18 mouse cellular contexts compared by ENCODE assay signal in the genomic region with DNA sequence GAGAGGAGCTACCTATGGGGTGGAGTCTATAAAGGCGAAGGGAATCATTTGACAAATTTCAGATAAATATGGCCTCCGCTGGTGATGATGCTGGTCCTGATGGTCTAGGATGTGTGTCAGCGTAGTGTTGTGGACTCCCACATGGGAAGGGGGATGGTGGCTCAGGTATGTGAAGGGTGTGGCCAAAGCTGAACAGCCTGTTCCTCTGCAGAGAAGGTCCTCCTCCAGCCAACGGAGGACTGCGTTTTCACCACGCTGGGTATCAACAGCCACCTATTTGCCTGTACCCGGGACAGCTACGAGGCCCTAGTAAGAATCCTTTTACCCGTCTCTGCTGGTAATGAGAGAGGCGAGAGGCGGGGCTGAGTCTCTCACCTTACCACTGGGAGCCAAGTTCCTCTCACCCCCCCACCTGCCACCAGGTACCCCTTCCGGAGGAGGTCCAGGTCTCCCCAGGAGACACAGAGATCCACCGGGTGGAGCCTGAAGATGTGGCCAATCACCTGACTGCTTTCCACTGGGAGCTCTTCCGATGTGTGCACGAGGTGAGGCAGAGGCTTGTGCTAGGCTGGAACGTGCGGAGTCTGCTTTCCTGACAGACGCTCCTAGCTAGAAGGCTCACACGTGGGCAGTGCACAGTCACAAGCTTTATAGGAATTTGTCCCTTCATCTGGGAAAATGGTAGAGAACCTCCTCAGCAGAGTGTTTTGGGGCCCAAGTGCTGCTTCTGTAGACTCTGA. TPM values are rescaled to one million over a fixed set of nuclear protein-coding genes. Genes with fewer than 3 reads are reported as not detected.
A peak's percentile ranks its signal among the peaks of the same experiment; 100 is the strongest.
DNase-seq lines count a peak whose midpoint lies in the region; ATAC-seq and TF ChIP-seq lines count a peak whose summit lies in the region.
"Had no signal": no experiment of that assay in that cellular context is flagged by ENCODE, and none has a peak within 500 bp of the region (broad histone marks: within the 10 kb centered on the region; RNA-seq: fewer than 3 reads in every experiment).

No protein-coding gene starts in this region.

- H3K9ac ChIP-seq in intestine, embryonic 14.5 days (ENCODE audit: low read length), result no peak overlapping the region
- no peak overlapping the region for H3K9ac ChIP-seq in intestine, postnatal 0 days (ENCODE audit: low read depth, low read length)
- H3K9ac ChIP-seq in ES-Bruce4 (ENCODE audit: low read depth, poor library complexity, severe bottlenecking), result no peak overlapping the region
- H3K9ac ChIP-seq: forebrain, embryonic 12.5 days; heart, embryonic 12.5 days; hindbrain, embryonic 14.5 days had no signal

- H3K27ac ChIP-seq in intestine, embryonic 14.5 days (ENCODE audit: low read depth), result no peak overlapping the region
- no peak overlapping the region for H3K27ac ChIP-seq in intestine, postnatal 0 days (ENCODE audit: low read depth, low read length)
- peak overlapping the region; percentile 7; the same call in 1 of the 2 replicates for H3K27ac ChIP-seq in ES-Bruce4 (ENCODE audit: insufficient read depth, low read length)
- H3K27ac ChIP-seq: forebrain, embryonic 12.5 days; gastrocnemius, adult 2 months; hindbrain, embryonic 10.5 days; hindbrain, embryonic 14.5 days had no signal

- no peak for TF ChIP-seq EP300 in ES-Bruce4 (IDR thresholded peaks at IDR 0.05; ENCODE audit: insufficient read depth, low read depth, low read length)

- no peaks in the 10 kb centered on the region for H3K27me3 ChIP-seq in intestine, embryonic 14.5 days (replicated peaks; ENCODE audit: control insufficient read depth, insufficient read depth, low read length)
- no peaks in the 10 kb centered on the region for H3K27me3 ChIP-seq in intestine, postnatal 0 days (replicated peaks; ENCODE audit: control insufficient read depth, insufficient read depth, low read length)
- H3K27me3 ChIP-seq in E14TG2a.4 (ENCODE audit: insufficient read depth, low read length) (peaks cover 68% of the 10 kb centered on the region), ES-Bruce4 (ENCODE audit: control insufficient read depth, insufficient read depth, low read length, poor library complexity, severe bottlenecking) (no peaks in the 10 kb centered on the region)

- no peak for DNase-seq in intestine, embryonic 14.5 days (ENCODE audit: low spot score)
- DNase-seq in ZHBTc4 (ENCODE audit: low read depth, low spot score), result peak; percentile 53
- no peak for DNase-seq in ovary, postnatal 36 days (ENCODE audit: low spot score)
- no peak for DNase-seq in spleen, postnatal 4 days (ENCODE audit: low spot score in 2 of 2)
- DNase-seq: adrenal gland, postnatal 10 days; cerebellum, adult 11-12 months; cerebellum, postnatal 10 days; gastrocnemius, adult 2 months; gastrocnemius, postnatal 25 days had no signal

- 55% methylated on average over 19 of the region's 19 CpGs for WGBS in intestine, embryonic 14.5 days
- WGBS in intestine, postnatal 0 days, result 55% methylated on average over 19 of the region's 19 CpGs

- no peaks in the 10 kb centered on the region for H3K9me3 ChIP-seq in intestine, embryonic 14.5 days (ENCODE audit: control insufficient read depth, low read length)
- H3K9me3 ChIP-seq in intestine, postnatal 0 days (ENCODE audit: control insufficient read depth), result no peaks in the 10 kb centered on the region
- H3K9me3 ChIP-seq in E14TG2a.4 (ENCODE audit: low read length) (no peaks in the 10 kb centered on the region), ES-Bruce4 (replicated peaks; ENCODE audit: control insufficient read depth, insufficient read depth, low read length, poor library complexity, severe bottlenecking) (no peaks in the 10 kb centered on the region)
- H3K9me3 ChIP-seq: forebrain, embryonic 12.5 days; heart, embryonic 12.5 days; hindbrain, embryonic 10.5 days had no signal

- ATAC-seq in intestine, embryonic 14.5 days (replicated peaks; ENCODE audit: low FRiP score, low TSS enrichment, low read depth), result peak; percentile 51; the same call in 1 of the 2 replicates
- ATAC-seq in intestine, postnatal 0 days, result no peak
- ATAC-seq: forebrain, embryonic 16.5 days; intestine, embryonic 16.5 days had no signal

- no peak overlapping the region for H3K4me2 ChIP-seq in intestine, embryonic 14.5 days (ENCODE audit: low read length)
- H3K4me2 ChIP-seq in intestine, postnatal 0 days (replicated peaks; ENCODE audit: low read depth), result no peak overlapping the region
- H3K4me2 ChIP-seq: forebrain, embryonic 12.5 days; heart, embryonic 12.5 days; hindbrain, embryonic 14.5 days had no signal

- H3K4me3 ChIP-seq in intestine, embryonic 14.5 days (ENCODE audit: low read depth, low read length), result no peak overlapping the region
- H3K4me3 ChIP-seq in intestine, postnatal 0 days (ENCODE audit: low read depth, low read length), result no peak overlapping the region
- peak overlapping the region; percentile 50 for H3K4me3 ChIP-seq in E14TG2a.4 (replicated peaks; ENCODE audit: low read length)
- H3K4me3 ChIP-seq in ES-Bruce4 (ENCODE audit: low read depth, low read length), result peak overlapping the region; percentile 11; the same call in 1 of the 2 replicates
- H3K4me3 ChIP-seq: forebrain, embryonic 12.5 days; gastrocnemius, adult 2 months; heart, embryonic 12.5 days; hindbrain, embryonic 10.5 days had no signal

- TF ChIP-seq POLR2A in ES-Bruce4 (IDR thresholded peaks at IDR 0.05; ENCODE audit: insufficient read depth, low read length), result no peak

- no peak for TF ChIP-seq CTCF in intestine, postnatal 0 days (IDR thresholded peaks at IDR 0.05; ENCODE audit: low read depth)
- TF ChIP-seq CTCF in E14TG2a.4 (conservative IDR thresholded peaks at IDR 0.05; ENCODE audit: low read length) (no peak), ES-Bruce4 (IDR thresholded peaks at IDR 0.05; ENCODE audit: low read depth, low read length) (no peak)

- H3K36me3 ChIP-seq in intestine, embryonic 14.5 days (ENCODE audit: control insufficient read depth, insufficient read depth, low read length), result no peaks in the 10 kb centered on the region
- no peaks in the 10 kb centered on the region for H3K36me3 ChIP-seq in intestine, postnatal 0 days (ENCODE audit: control insufficient read depth, insufficient read depth)
- H3K36me3 ChIP-seq in E14TG2a.4 (ENCODE audit: insufficient read depth, low read length) (no peaks in the 10 kb centered on the region), ES-Bruce4 (ENCODE audit: control insufficient read depth, insufficient read depth, low read length, poor library complexity, severe bottlenecking) (no peaks in the 10 kb centered on the region)
- H3K36me3 ChIP-seq: forebrain, embryonic 12.5 days; heart, embryonic 12.5 days; hindbrain, embryonic 10.5 days had no signal

- H3K4me1 ChIP-seq in intestine, embryonic 14.5 days (replicated peaks; ENCODE audit: control insufficient read depth, insufficient read depth, low read length), result peaks cover 7% of the 10 kb centered on the region; the same call in 1 of the 2 replicates
- no peaks in the 10 kb centered on the region for H3K4me1 ChIP-seq in intestine, postnatal 0 days (replicated peaks; ENCODE audit: control insufficient read depth, insufficient read depth, low read length)
- H3K4me1 ChIP-seq in E14TG2a.4 (replicated peaks; ENCODE audit: low read depth, low read length), result peaks cover 54% of the 10 kb centered on the region
- peaks cover 3% of the 10 kb centered on the region for H3K4me1 ChIP-seq in ES-Bruce4 (ENCODE audit: control insufficient read depth, insufficient read depth, low read length)

RNA-seq across cellular contexts. Expression of a gene that starts 10.4 kb away (rescaled TPM):
- 1.5 and 2.2 TPM in 2 replicates for polyA plus RNA-seq in intestine, embryonic 14.5 days (2014; fragmentation: Nextera tagmentation; extraction: Ambion mirVana)
- 0.69 and 0.80 TPM in 2 replicates for polyA plus RNA-seq in intestine, postnatal 0 days (2015; fragmentation: Nextera tagmentation; extraction: Ambion mirVana)
- 3.5 and 4.0 TPM in 2 replicates for polyA plus RNA-seq in ES-Bruce4 (2011; ENCODE audit: insufficient read depth, insufficient read length, low read depth, missing spikeins)

RNA-seq across cellular contexts. Expression of a gene that starts 16.4 kb away (rescaled TPM):
- 5.1 and 5.3 TPM in 2 replicates for polyA plus RNA-seq in intestine, embryonic 14.5 days (2014; fragmentation: Nextera tagmentation; extraction: Ambion mirVana)
- polyA plus RNA-seq in intestine, postnatal 0 days (2015; fragmentation: Nextera tagmentation; extraction: Ambion mirVana), result 3.9 and 5.0 TPM in 2 replicates
- polyA plus RNA-seq in ES-Bruce4 (2011; ENCODE audit: insufficient read depth, insufficient read length, low read depth, missing spikeins), result 36.5 and 40.3 TPM in 2 replicates

RNA-seq across cellular contexts. Expression of a gene that starts 42.3 kb away (rescaled TPM):
- 34.5 and 37.3 TPM in 2 replicates for polyA plus RNA-seq in intestine, embryonic 14.5 days (2014; fragmentation: Nextera tagmentation; extraction: Ambion mirVana)
- polyA plus RNA-seq in intestine, postnatal 0 days (2015; fragmentation: Nextera tagmentation; extraction: Ambion mirVana), result 10.8 and 12.4 TPM in 2 replicates
- polyA plus RNA-seq in ES-Bruce4 (2011; ENCODE audit: insufficient read depth, insufficient read length, low read depth, missing spikeins), result 55.0 and 57.7 TPM in 2 replicates

RNA-seq across cellular contexts. Expression of a gene that starts 51.7 kb away (rescaled TPM):
- polyA plus RNA-seq in intestine, embryonic 14.5 days (2014; fragmentation: Nextera tagmentation; extraction: Ambion mirVana), result 17.5 and 19.1 TPM in 2 replicates
- polyA plus RNA-seq in intestine, postnatal 0 days (2015; fragmentation: Nextera tagmentation; extraction: Ambion mirVana), result 12.6 and 15.1 TPM in 2 replicates
- 68.7 and 69.1 TPM in 2 replicates for polyA plus RNA-seq in ES-Bruce4 (2011; ENCODE audit: insufficient read depth, insufficient read length, low read depth, missing spikeins)

Comparison
In these comparisons a context has a peak if more than half of its experiments do, and no peak if none do; other contexts are left out.
1. H3K4me3 ChIP-seq: peak in E14TG2a.4 (single experiment) and ES-Bruce4 (single experiment); none in intestine, embryonic 14.5 days (single experiment) and intestine, postnatal 0 days (single experiment).